Mouse (Mus musculus): Measurements from ENCODE around the gene Brd7.

- no peak for TF ChIP-seq CTCF (IDR thresholded peaks at IDR 0.05; ENCODE audit: low read depth)
- peak; percentile 57 for TF ChIP-seq EP300 (IDR thresholded peaks at IDR 0.05; ENCODE audit: low read depth)
Measured at GRCm38 (mm10) chr8:88334975-88335374, 27.0 kb downstream of the Brd7 start.

Data from liver, embryonic 14.5 days (tissue).